Mouse (Mus musculus) ZHBTc4 (cell line): ENCODE measurements around the gene Gm10428.

ENCODE experiments used
- DNase-seq: peaks from one replicate; pipeline ENCODE4 v3.0.0-alpha.2; 2011; ENCODE audit warnings: low read depth, low spot score

The Gm10428 gene

DNA sequence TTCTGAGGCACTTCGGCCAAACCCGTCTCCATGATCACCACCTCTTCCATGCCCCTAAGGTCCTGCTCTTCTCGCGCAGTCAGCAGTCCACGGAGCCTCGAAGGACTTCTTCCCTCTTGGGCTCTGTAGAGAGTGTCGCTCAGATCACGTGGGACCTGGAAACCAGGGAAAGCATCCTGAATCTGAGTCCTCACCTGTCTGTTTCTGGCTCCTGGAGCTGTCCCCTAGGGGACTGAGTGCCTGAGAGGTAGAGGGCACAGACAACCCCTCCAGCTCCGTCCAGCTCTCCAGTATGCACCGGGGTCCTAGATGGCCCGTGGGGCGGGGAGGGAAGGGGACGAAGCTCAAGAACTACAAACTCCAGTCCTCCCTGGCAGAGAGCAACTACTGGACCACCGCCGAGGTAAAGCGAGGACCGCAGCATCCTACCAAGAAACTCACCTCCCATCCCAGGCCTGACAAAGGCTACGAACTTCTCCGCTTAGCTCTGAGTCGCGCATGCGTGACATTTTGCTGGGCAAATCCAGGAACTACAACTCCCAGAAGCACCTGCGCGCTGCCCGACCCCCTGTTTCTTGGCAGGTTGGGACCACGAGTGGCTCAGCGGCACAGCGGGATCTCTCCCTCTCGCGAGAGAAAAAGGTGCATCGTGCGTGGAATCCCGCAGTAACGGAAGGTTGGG, 36.2 kb downstream of the Gm10428 start, which contains the start of gene Zfp286:
Gene Zfp286, minus strand, starts transcription at position 528 of the 682 bp plus-strand sequence.
- peak; percentile 98 for DNase-seq

DNA sequence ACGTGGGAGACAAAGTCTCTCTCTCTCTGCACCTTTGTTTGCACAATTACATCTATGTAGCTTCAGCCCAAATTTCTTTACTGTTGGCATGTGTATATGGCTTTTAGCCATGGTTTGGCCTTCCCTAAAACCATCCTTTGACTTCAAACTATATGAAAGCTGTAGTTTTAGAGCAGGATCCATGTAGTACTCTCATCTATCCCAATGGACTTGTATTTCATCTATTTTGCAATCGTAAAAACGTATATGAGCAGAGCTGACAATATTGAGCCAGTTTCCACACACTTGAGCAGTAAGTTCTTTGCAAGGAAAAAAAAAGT, 36.7 kb downstream of the Gm10428 start:
- no peak for DNase-seq
